Mouse (Mus musculus): ENCODE results near the gene Bckdha. TPM values are rescaled to one million over a fixed set of nuclear protein-coding genes. Genes with fewer than 3 reads are reported as not detected.

The Bckdha gene
- polyA plus RNA-seq, 1 experiment from 2014 or later = 44.0 TPM

GRCm38 (mm10) chr7:25626509-25627430, 32.0 kb downstream of the Bckdha start, which contains the start of gene B3gnt8:
Gene B3gnt8, plus strand, starts transcription at chr7:25626654.
- H3K4me3 ChIP-seq = peak within 1 kb of the TSS; percentile 48
- 21% methylated on average over 29 of the region's 29 CpGs for WGBS
- H3K36me3 ChIP-seq (replicated peaks) = peaks cover 40% of the 10 kb centered on the region
- H3K27ac ChIP-seq = peak within 1 kb of the TSS; percentile 62
- H3K9me3 ChIP-seq = no peaks in the 10 kb centered on the region
- H3K27me3 ChIP-seq (ENCODE audit: poor library complexity, severe bottlenecking) = peaks cover 33% of the 10 kb centered on the region
- DNase-seq (ENCODE audit: extremely low spot score, low spot score) = no peak
- peaks cover 17% of the 10 kb centered on the region for H3K4me1 ChIP-seq

- Histone ChIP-seq H3K4me1 (peaks cover 17% of the 10 kb centered on the region), H3K4me3 (no peak overlapping the region), H3K36me3 (replicated peaks) (peaks cover 31% of the 10 kb centered on the region), H3K27me3 (ENCODE audit: poor library complexity, severe bottlenecking) (peaks cover 33% of the 10 kb centered on the region), H3K27ac (no peak overlapping the region), H3K9me3 (no peaks in the 10 kb centered on the region)
- WGBS = 78% methylated on average over 10 of the region's 10 CpGs
- no peak for DNase-seq (ENCODE audit: extremely low spot score, low spot score)
Observed at GRCm38 (mm10) chr7:25625594-25626250, 33.1 kb downstream of the Bckdha start.

DNA sequence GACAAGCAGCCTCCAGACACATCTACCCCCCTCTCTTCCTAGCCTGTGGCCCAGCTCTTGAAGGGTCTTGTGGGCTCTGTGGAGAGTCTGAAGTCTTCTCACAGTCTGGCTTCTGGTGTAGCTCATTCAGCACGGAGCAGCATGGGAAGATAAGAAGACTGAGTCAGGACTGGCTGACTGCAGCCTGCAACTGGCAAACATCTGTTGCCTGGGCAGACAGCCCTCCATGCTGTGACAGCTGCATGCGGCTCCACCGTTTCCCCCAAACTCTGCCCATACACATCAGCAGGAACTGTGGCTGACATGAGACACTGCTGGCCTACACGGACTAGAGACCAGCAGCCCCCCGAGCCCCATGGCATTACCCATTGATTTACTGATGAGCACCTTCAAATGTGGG, 33.9 kb downstream of the Bckdha start:
- no peak overlapping the region for H3K4me3 ChIP-seq
- H3K27ac ChIP-seq = no peak overlapping the region
- H3K27me3 ChIP-seq (ENCODE audit: poor library complexity, severe bottlenecking) = peaks cover 33% of the 10 kb centered on the region
- H3K36me3 ChIP-seq (replicated peaks) = peaks cover 22% of the 10 kb centered on the region
- peaks cover 21% of the 10 kb centered on the region for H3K4me1 ChIP-seq
- DNase-seq (ENCODE audit: extremely low spot score, low spot score) = no peak
- WGBS = 82% methylated on average over 5 of the region's 5 CpGs
- H3K9me3 ChIP-seq = no peaks in the 10 kb centered on the region

DNA sequence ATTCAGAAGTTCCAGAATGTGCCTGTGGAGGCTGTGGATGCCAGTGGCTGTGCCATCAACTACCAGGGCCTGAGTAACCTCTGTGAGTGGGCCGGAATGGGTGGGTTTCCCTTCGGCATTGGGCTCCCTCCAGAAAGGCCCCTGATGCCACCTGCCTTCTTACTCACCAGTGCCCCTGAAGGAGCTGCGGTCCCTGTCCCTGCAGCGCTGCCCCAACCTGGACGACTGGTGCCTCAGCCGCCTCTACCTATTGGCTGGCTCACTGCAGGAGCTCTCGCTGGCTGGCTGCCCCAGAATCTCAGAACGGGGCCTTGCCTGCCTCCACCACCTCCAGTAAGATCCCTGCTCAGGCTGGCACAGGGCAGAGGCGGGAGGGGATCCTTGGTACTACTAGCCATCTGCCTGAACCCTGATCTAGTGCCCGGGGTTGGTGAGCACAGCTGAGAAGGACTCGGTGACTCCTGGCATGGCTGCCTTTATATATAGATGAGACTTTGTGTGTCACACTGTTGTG, 34.9 kb downstream of the Bckdha start:
- Histone ChIP-seq H3K9me3 (no peaks in the 10 kb centered on the region), H3K4me1 (peaks cover 28% of the 10 kb centered on the region), H3K27me3 (ENCODE audit: poor library complexity, severe bottlenecking) (peaks cover 28% of the 10 kb centered on the region), H3K36me3 (replicated peaks) (peaks cover 22% of the 10 kb centered on the region), H3K4me3 (no peak overlapping the region), H3K27ac (no peak overlapping the region)
- 88% methylated on average over 11 of the region's 11 CpGs for WGBS
- no peak for DNase-seq (ENCODE audit: extremely low spot score, low spot score)

DNA sequence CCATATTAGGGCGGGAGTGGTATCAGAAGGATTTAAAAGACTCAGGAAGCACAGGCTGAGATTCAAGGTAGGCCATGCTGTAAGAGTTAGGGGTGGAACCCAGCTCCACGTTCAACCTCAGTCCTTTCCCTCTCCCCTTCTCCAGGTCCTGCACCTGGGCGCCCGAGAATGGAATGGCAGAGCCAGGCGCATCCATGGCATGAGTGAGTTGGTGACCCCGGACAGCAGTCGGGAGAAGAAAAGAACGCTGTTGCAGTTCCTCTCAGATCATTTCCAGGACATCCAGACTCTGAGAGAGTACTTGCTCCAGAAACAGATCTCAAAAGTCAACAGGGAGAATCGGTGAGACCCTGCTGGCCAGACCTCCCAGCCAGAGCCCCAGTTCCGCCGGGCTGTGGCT, 38.0 kb downstream of the Bckdha start:
- H3K36me3 ChIP-seq (replicated peaks) = peaks cover 22% of the 10 kb centered on the region
- no peak overlapping the region for H3K4me3 ChIP-seq
- no peak for DNase-seq (ENCODE audit: extremely low spot score, low spot score)
- H3K9me3 ChIP-seq = no peaks in the 10 kb centered on the region
- H3K4me1 ChIP-seq = peaks cover 14% of the 10 kb centered on the region
- H3K27ac ChIP-seq = no peak overlapping the region
- 93% methylated on average over 11 of the region's 11 CpGs for WGBS
- no peaks in the 10 kb centered on the region for H3K27me3 ChIP-seq (ENCODE audit: poor library complexity, severe bottlenecking)

DNA sequence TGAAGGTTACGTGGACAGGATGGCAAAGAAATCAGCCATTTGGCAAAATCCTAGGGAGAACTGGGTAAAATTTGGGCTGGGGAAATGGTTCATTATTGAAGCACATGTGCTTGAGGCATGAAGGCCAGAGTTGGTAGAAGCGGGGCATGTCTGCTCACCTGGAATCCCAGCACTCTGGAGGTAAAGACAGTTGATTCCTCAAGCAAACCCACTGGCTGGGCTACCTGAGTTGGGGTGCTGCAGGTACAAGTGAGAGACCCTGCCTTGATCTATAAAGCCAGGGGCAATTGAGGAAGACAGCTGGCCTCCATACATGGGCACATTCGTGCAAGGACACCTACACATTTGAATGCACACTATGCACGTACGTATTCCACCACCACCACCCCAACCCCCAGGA, 38.7 kb downstream of the Bckdha start:
- Histone ChIP-seq H3K4me3 (peak overlapping the region; percentile 75), H3K9me3 (no peaks in the 10 kb centered on the region), H3K27me3 (ENCODE audit: poor library complexity, severe bottlenecking) (no peaks in the 10 kb centered on the region), H3K27ac (no peak overlapping the region), H3K4me1 (peaks cover 14% of the 10 kb centered on the region), H3K36me3 (replicated peaks) (peaks cover 21% of the 10 kb centered on the region)
- no peak for DNase-seq (ENCODE audit: extremely low spot score, low spot score)
- 95% methylated on average over 5 of the region's 5 CpGs for WGBS

DNA sequence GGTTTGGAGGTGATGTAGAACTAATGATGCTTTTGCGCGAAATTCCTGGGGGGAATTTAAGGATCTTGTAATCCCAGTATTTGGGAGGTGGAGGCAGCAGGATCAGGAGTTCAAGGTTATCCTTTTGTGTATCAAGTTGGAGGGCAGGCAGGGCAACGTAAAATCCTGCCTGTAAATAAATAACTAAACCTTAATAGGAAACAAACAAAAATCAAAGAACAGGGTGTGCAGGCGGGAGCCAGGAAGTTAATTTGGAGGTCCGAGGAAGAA, 39.1 kb downstream of the Bckdha start:
- WGBS = 22% methylated on average over 5 of the region's 5 CpGs
- no peaks in the 10 kb centered on the region for H3K27me3 ChIP-seq (ENCODE audit: poor library complexity, severe bottlenecking)
- no peak for DNase-seq (ENCODE audit: extremely low spot score, low spot score)

DNA sequence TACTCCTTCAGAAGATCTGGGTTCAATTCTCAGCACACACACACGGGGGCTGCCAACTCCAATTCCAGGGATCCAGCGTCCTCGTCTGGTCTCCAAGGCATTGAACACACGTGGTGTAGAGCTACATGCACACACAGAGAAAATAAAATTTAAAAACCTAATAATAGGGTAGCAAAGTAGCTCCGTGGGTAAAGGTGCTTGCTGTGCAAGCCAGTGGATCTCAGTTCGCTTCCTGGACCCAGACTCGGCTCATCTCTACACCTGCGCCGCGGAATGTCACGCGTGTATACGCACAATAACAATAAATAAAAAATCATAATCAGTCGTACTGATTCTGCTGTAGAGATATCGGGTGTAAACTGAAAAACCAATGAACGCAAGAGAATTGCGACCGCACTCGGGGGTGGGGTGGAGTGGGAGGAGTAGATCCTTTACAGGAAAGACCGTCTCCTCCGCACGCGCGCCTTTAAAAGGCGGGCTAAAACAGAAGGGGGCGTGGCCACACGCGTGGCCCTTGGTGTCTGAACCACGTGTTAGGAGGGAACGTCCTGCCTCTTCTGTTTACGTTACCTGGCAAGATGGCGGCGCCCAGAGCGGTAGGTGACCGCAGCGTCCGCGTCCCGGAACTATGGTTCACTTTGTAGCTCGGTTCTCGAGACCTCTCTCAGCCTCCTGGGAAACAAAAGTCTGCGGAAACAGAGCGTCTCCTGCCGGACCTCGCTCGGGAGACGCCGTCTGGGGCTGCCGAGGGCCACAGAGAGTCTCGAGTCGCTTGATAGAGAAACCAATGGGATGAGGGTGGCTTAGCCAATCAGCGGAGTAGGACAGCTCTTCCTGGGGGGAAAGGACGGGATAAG, 39.7 kb downstream of the Bckdha start, which contains the start of gene Dmac2:
Gene Dmac2, plus strand, starts transcription at position 550 of the 857 bp plus-strand sequence.
- peak; percentile 91 for DNase-seq (ENCODE audit: extremely low spot score, low spot score)
- Histone ChIP-seq H3K27ac (peak within 1 kb of the TSS; percentile 81), H3K4me1 (peaks cover 14% of the 10 kb centered on the region), H3K4me3 (peak within 1 kb of the TSS; percentile 75), H3K9me3 (no peaks in the 10 kb centered on the region), H3K27me3 (ENCODE audit: poor library complexity, severe bottlenecking) (no peaks in the 10 kb centered on the region), H3K36me3 (replicated peaks) (peaks cover 12% of the 10 kb centered on the region)
- 2% methylated on average over 53 of the region's 53 CpGs for WGBS

More for the DNA sequence above, 39.1 kb downstream of the Bckdha start:
- Histone ChIP-seq H3K27ac (peak overlapping the region; percentile 81), H3K4me3 (peak overlapping the region; percentile 75), H3K4me1 (peaks cover 14% of the 10 kb centered on the region), H3K9me3 (no peaks in the 10 kb centered on the region), H3K36me3 (replicated peaks) (peaks cover 16% of the 10 kb centered on the region)

DNA sequence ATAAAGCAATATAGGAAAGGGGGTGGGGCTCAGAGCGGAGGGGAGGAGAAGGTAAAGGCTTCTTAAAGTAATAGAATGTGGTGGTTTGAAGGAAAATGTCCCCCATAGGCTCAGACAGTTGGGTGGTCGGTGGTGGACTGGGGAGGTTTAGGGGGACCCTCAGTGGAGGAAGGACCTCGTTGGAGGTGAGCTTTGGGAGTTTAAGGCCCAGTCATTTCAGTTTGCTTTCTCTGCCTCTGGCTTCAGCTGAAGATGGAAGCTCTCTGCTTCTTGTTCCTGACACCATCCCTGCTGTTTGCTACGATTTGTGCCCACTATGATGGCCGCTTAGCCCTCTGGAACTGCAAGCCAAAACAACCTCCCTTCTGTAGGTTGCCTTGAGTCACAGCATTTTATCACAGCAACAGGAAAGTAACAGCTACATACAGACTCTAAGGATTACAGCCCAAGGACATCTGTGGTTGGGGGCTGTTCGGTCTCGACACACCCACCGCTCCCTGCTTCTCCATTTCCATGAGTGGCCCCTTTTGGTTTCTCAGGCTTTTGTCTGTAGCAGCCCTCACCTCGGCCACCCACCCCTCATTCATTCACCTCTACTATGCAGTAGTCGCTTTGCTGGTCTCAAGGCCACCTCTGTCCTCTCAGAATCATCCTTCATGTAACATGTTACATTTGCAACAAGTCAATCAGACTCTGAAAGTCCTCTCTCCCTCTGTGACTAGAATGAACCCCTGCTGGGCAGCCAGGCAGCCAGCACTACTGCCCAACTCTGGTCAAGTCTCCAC, 41.2 kb downstream of the Bckdha start:
- no peak for DNase-seq (ENCODE audit: extremely low spot score, low spot score)
- H3K36me3 ChIP-seq (replicated peaks) = peaks cover 6% of the 10 kb centered on the region
- WGBS = 85% methylated on average over 10 of the region's 10 CpGs
- H3K27ac ChIP-seq = no peak overlapping the region
- H3K9me3 ChIP-seq = no peaks in the 10 kb centered on the region
- no peaks in the 10 kb centered on the region for H3K27me3 ChIP-seq (ENCODE audit: poor library complexity, severe bottlenecking)
- H3K4me1 ChIP-seq = peaks cover 14% of the 10 kb centered on the region
- H3K4me3 ChIP-seq = no peak overlapping the region

- Histone ChIP-seq H3K36me3 (replicated peaks) (no peaks in the 10 kb centered on the region), H3K27ac (no peak within 1 kb of the TSS), H3K4me3 (no peak within 1 kb of the TSS), H3K27me3 (ENCODE audit: poor library complexity, severe bottlenecking) (no peaks in the 10 kb centered on the region), H3K4me1 (peaks cover 14% of the 10 kb centered on the region), H3K9me3 (no peaks in the 10 kb centered on the region)
- 83% methylated on average over 5 of the region's 5 CpGs for WGBS
- DNase-seq (ENCODE audit: extremely low spot score, low spot score) = no peak
Observed at GRCm38 (mm10) chr7:25615706-25616011, 43.1 kb downstream of the Bckdha start, which contains the start of gene Erich4. Gene Erich4, minus strand, starts transcription at chr7:25615892.

DNA sequence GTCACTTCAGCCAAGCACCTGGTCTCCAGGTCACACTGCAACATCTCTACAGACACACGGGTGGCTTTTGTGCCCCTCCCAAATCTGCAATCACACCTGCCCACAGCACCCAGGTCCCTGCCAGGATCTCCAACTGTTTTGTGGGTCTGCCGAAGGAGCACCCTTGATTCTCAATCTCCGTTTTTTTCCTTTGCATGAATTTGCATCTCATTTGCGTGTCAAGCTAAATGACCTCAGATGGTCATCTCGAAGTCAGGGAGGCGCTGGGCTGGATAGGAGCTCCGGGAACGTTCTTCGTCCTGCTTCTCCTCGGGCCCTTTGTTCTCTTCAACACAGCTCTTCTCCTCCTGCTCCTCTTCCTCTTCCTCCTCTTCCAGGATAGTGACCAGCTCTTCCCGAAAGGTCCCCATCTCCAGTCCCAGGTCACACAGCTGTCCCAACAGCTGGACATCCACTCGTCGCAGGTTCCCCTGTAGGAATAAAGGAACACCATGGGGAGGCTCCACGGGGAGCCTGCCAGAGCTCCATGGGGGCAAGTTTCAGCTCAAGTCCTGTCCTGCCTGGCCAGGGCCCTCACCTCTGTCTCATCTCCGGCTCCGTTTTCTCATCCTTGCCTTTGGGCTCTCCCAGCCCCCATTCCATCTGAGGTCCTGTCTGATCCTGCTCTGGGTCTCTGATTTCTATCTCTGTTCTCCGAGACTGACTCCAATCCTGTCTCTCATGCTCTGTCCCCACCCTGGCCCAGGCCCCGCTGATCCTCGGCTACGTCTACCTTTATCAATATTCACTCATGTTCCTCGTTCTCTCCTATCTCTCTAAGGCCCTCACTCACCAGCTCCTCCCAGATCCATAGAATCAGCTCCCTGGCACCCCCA, 43.7 kb downstream of the Bckdha start:
- Histone ChIP-seq H3K4me1 (peaks cover 12% of the 10 kb centered on the region), H3K27me3 (ENCODE audit: poor library complexity, severe bottlenecking) (no peaks in the 10 kb centered on the region), H3K36me3 (replicated peaks) (no peaks in the 10 kb centered on the region), H3K27ac (no peak overlapping the region), H3K4me3 (no peak overlapping the region), H3K9me3 (no peaks in the 10 kb centered on the region)
- 75% methylated on average over 21 of the region's 21 CpGs for WGBS
- no peak for DNase-seq (ENCODE audit: extremely low spot score, low spot score)
